Mouse (Mus musculus) adrenal gland, postnatal 25 days (tissue): ENCODE measurements around the gene Ckap2l. TPM values are rescaled to one million over a fixed set of nuclear protein-coding genes. Genes with fewer than 3 reads are reported as not detected.
A peak's percentile ranks its signal among the peaks of the same experiment; 100 is the strongest.

Experiments used
- DNase-seq: peaks from one replicate; pipeline ENCODE4 v3.0.0; 2021; ENCODE audit warnings: mixed read lengths
- total RNA-seq: library from RNA; stranded (reverse); gene quantifications from 2 replicates; pipeline ENCODE4 v1.2.3, GENCODE M21; 2021

Ckap2l gene
- total RNA-seq, 1 experiment from 2014 or later, result 5.1 TPM

GRCm38 (mm10) chr2:129263073-129263472 lies 33.9 kb downstream of the Ckap2l start:
- peak; percentile 21 for DNase-seq

GRCm38 (mm10) chr2:129261151-129261794 lies 35.7 kb downstream of the Ckap2l start:
- DNase-seq, result no peak

- no peak for DNase-seq
These were observed 36.4 kb downstream of the Ckap2l start for GRCm38 (mm10) chr2:129260646-129261045.

- peak; percentile 17 for DNase-seq
These were observed 38.4 kb downstream of the Ckap2l start for GRCm38 (mm10) chr2:129258475-129259211.

- no peak for DNase-seq
These were observed 39.0 kb downstream of the Ckap2l start for GRCm38 (mm10) chr2:129258056-129258455.

- no peak for DNase-seq
These were observed 41.0 kb downstream of the Ckap2l start for GRCm38 (mm10) chr2:129256006-129256405.

GRCm38 (mm10) chr2:129254076-129254475 lies 42.9 kb downstream of the Ckap2l start:
- no peak for DNase-seq

- no peak for DNase-seq
These were observed 43.4 kb downstream of the Ckap2l start for GRCm38 (mm10) chr2:129253631-129253970.

GRCm38 (mm10) chr2:129252836-129253630 lies 44.0 kb downstream of the Ckap2l start:
- DNase-seq, result no peak

GRCm38 (mm10) chr2:129249321-129249720 lies 47.7 kb downstream of the Ckap2l start:
- DNase-seq, result no peak

- DNase-seq, result no peak
These were observed 49.3 kb downstream of the Ckap2l start for GRCm38 (mm10) chr2:129247707-129248121.

- no peak for DNase-seq
These were observed 50.1 kb downstream of the Ckap2l start for GRCm38 (mm10) chr2:129246924-129247323.

- no peak for DNase-seq
These were observed 50.6 kb downstream of the Ckap2l start for GRCm38 (mm10) chr2:129246436-129246835.

GRCm38 (mm10) chr2:129245618-129246017 lies 51.4 kb downstream of the Ckap2l start:
- no peak for DNase-seq

GRCm38 (mm10) chr2:129244446-129245120 lies 52.4 kb downstream of the Ckap2l start:
- DNase-seq, result no peak

- DNase-seq, result no peak
These were observed 53.2 kb downstream of the Ckap2l start for GRCm38 (mm10) chr2:129243786-129244185.

GRCm38 (mm10) chr2:129243005-129243404 lies 54.0 kb downstream of the Ckap2l start:
- no peak for DNase-seq

GRCm38 (mm10) chr2:129241845-129242833 lies 54.9 kb downstream of the Ckap2l start:
- DNase-seq, result no peak

GRCm38 (mm10) chr2:129240726-129241432 lies 56.1 kb downstream of the Ckap2l start:
- DNase-seq, result no peak

- DNase-seq, result no peak
These were observed 60.5 kb downstream of the Ckap2l start for GRCm38 (mm10) chr2:129236526-129236925.

GRCm38 (mm10) chr2:129234731-129235130 lies 62.3 kb downstream of the Ckap2l start:
- DNase-seq, result no peak
